12 mouse cellular contexts compared by ENCODE assay signal in genomic region chr3:34150036-34150435, GRCm38 (mm10).
A peak's percentile ranks its signal among the peaks of the same experiment; 100 is the strongest.
DNase-seq lines count a peak whose midpoint lies in the region; ATAC-seq and TF ChIP-seq lines count a peak whose summit lies in the region.
"Had no signal": no experiment of that assay in that cellular context is flagged by ENCODE, and none has a peak within 500 bp of the region (broad histone marks: within the 10 kb centered on the region; RNA-seq: fewer than 3 reads in every experiment).

No protein-coding gene starts in this region.

- no peak for ATAC-seq in kidney, postnatal 0 days (replicated peaks; ENCODE audit: low FRiP score, low read depth)
- ATAC-seq in frontal cortex, adult (ENCODE audit: low TSS enrichment): no peak
- ATAC-seq: activated CD4-positive, CD25-positive, alpha-beta regulatory T cell, adult 4 months; inflammation-experienced regulatory T-cells, adult 6 months had no signal

- H3K36me3 ChIP-seq in kidney, postnatal 0 days (ENCODE audit: insufficient read depth, low read length): no peaks in the 10 kb centered on the region
- H3K36me3 ChIP-seq: embryonic facial prominence, embryonic 13.5 days; heart, embryonic 12.5 days had no signal

- no peaks in the 10 kb centered on the region for H3K9me3 ChIP-seq in kidney, postnatal 0 days (replicated peaks; ENCODE audit: low read length)
- H3K9me3 ChIP-seq: embryonic facial prominence, embryonic 13.5 days; heart, embryonic 12.5 days had no signal

- WGBS in kidney, postnatal 0 days: 62% methylated on average over 2 of the region's 2 CpGs

- no peak overlapping the region for H3K4me2 ChIP-seq in kidney, postnatal 0 days (ENCODE audit: low read length)
- H3K4me2 ChIP-seq: embryonic facial prominence, embryonic 13.5 days; heart, embryonic 12.5 days had no signal

- H3K9ac ChIP-seq in kidney, postnatal 0 days (ENCODE audit: low read depth, low read length): no peak overlapping the region
- H3K9ac ChIP-seq: embryonic facial prominence, embryonic 13.5 days; heart, embryonic 12.5 days had no signal

- no peak overlapping the region for H3K4me3 ChIP-seq in kidney, postnatal 0 days (replicated peaks; ENCODE audit: low read depth, low read length)
- H3K4me3 ChIP-seq: embryonic facial prominence, embryonic 13.5 days; heart, embryonic 12.5 days had no signal

- no peak for DNase-seq in kidney, postnatal 0 days (ENCODE audit: low spot score)
- DNase-seq in kidney, postnatal 4 days: no peak
- peak; percentile 32 for DNase-seq in retina, postnatal 1 day
- no peak for DNase-seq in retina, embryonic 14.5 days (ENCODE audit: low spot score)
- DNase-seq in ZHBTc4 (ENCODE audit: low read depth, low spot score): peak; percentile 54
- DNase-seq in thymus, postnatal 10 days (ENCODE audit: low spot score in 2 of 2): no peak
- DNase-seq: lung, adult 2 months had no signal

- no peaks in the 10 kb centered on the region for H3K4me1 ChIP-seq in kidney, postnatal 0 days (replicated peaks; ENCODE audit: insufficient read depth, low read length)
- H3K4me1 ChIP-seq: heart, embryonic 12.5 days had no signal

- no peak overlapping the region for H3K27ac ChIP-seq in kidney, postnatal 0 days
- H3K27ac ChIP-seq: embryonic facial prominence, embryonic 13.5 days had no signal

- no peaks in the 10 kb centered on the region for H3K27me3 ChIP-seq in kidney, postnatal 0 days (ENCODE audit: insufficient read depth, low read length)
- H3K27me3 ChIP-seq: embryonic facial prominence, embryonic 13.5 days; heart, embryonic 12.5 days had no signal

- peak; percentile 48 for TF ChIP-seq CTCF in kidney, postnatal 0 days (IDR thresholded peaks at IDR 0.05; ENCODE audit: low read depth)

Comparison
In these comparisons a context has a peak if more than half of its experiments do, and no peak if none do; other contexts are left out.
1. DNase-seq: peak in retina, postnatal 1 day (single experiment) and ZHBTc4 (single experiment); none in kidney, postnatal 0 days (single experiment), kidney, postnatal 4 days (0 of 2), retina, embryonic 14.5 days (single experiment) and thymus, postnatal 10 days (0 of 2).